Comparison of ENCODE assay signal across 12 mouse cellular contexts in the genomic region with DNA sequence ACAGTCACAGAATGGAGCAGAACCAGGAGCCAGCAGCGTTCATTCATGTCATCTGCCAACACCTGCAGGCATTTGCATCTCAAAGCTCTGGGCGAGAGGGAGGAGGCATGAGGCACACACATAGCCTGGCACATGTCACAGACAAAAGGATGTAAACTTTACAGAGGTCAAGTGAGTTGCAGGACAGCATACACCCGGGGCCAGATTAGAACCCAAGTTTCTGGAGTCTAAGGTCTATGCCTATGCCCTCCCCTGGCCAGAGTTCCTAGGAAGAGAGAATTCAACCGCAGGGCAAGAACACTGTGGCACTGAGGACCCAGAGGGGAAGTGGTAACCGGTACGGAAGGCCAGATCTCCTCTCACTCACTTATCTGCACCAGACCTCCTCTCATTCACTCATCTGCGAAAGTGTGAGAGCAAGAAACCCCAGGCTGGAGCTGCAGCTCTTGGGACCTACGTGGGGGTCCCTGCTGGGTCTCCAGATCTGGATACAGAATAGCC. TPM values are rescaled to one million over a fixed set of nuclear protein-coding genes. Genes with fewer than 3 reads are reported as not detected.
DNase-seq lines count a peak whose midpoint lies in the region; ATAC-seq and TF ChIP-seq lines count a peak whose summit lies in the region.
"Had no signal": no experiment of that assay in that cellular context is flagged by ENCODE, and none has a peak within 500 bp of the region (broad histone marks: within the 10 kb centered on the region; RNA-seq: fewer than 3 reads in every experiment).

Gene Cnr2, plus strand, starts transcription at position 324 of the 501 bp plus-strand sequence.

- TF ChIP-seq EP300 in MEL (IDR thresholded peaks at IDR 0.05; ENCODE audit: low read depth in 1 of 2, low read length in 2 of 2), result peak; percentile 77 to 90
- no peak for TF ChIP-seq EP300 in liver, embryonic 14.5 days (IDR thresholded peaks at IDR 0.05; ENCODE audit: low read depth)

- no peak for TF ChIP-seq CTCF in MEL (IDR thresholded peaks at IDR 0.05 in 2 of 3, conservative IDR thresholded peaks at IDR 0.05 in 1 of 3; ENCODE audit: control insufficient read depth in 1 of 3, insufficient read depth in 1 of 3, low read depth in 2 of 3, low read length in 3 of 3, poor library complexity in 1 of 3, severe bottlenecking in 1 of 3)
- TF ChIP-seq CTCF in liver, embryonic 14.5 days (IDR thresholded peaks at IDR 0.05; ENCODE audit: low read depth), result no peak
- no peak for TF ChIP-seq CTCF in left cerebral cortex, adult 2 months (IDR thresholded peaks at IDR 0.05)

- ATAC-seq in hindbrain, embryonic 12.5 days (ENCODE audit: low FRiP score), result no peak
- ATAC-seq in liver, embryonic 14.5 days (ENCODE audit: insufficient read depth), result no peak

- no peak within 1 kb of the TSS for H3K9ac ChIP-seq in hindbrain, embryonic 12.5 days
- H3K9ac ChIP-seq in MEL (ENCODE audit: control insufficient read depth, low read depth, low read length, poor library complexity, severe bottlenecking), result peak within 1 kb of the TSS; percentile 75
- peak within 1 kb of the TSS; percentile 47 for H3K9ac ChIP-seq in liver, embryonic 14.5 days (replicated peaks)

- no peak for TF ChIP-seq RAD21 in MEL (IDR thresholded peaks at IDR 0.05; ENCODE audit: low read depth, low read length)

- H3K4me2 ChIP-seq in hindbrain, embryonic 12.5 days (replicated peaks), result no peak within 1 kb of the TSS
- peak within 1 kb of the TSS; percentile 58 for H3K4me2 ChIP-seq in liver, embryonic 14.5 days (ENCODE audit: low read depth)

- peaks cover 4% of the 10 kb centered on the region; the same call in 1 of the 2 replicates for H3K4me1 ChIP-seq in hindbrain, embryonic 10.5 days (replicated peaks)
- no peaks in the 10 kb centered on the region for H3K4me1 ChIP-seq in hindbrain, embryonic 12.5 days
- H3K4me1 ChIP-seq in MEL (ENCODE audit: control insufficient read depth in 1 of 2, insufficient read depth in 2 of 2, low read length in 2 of 2), result peaks cover 19 to 51% of the 10 kb centered on the region in 2 experiments
- H3K4me1 ChIP-seq in liver, embryonic 14.5 days (replicated peaks; ENCODE audit: control insufficient read depth in 2 of 2, insufficient read depth in 2 of 2, low read length in 1 of 2), result peaks cover 10 to 48% of the 10 kb centered on the region in 2 experiments

- intact Hi-C loops in left cerebral cortex, adult 2 months (cut with DNase I), result no loop called here

- H3K4me3 ChIP-seq in hindbrain, embryonic 10.5 days, result no peak within 1 kb of the TSS
- H3K4me3 ChIP-seq in hindbrain, embryonic 12.5 days, result no peak within 1 kb of the TSS
- peak within 1 kb of the TSS; percentile 45 to 87 for H3K4me3 ChIP-seq in MEL (ENCODE audit: control insufficient read depth in 1 of 2, insufficient read depth in 1 of 2, low read depth in 2 of 2, low read length in 2 of 2)
- peak within 1 kb of the TSS; percentile 36 to 38 for H3K4me3 ChIP-seq in liver, embryonic 14.5 days (ENCODE audit: insufficient read depth in 1 of 2, low read depth in 2 of 2, low read length in 2 of 2)
- no peak within 1 kb of the TSS for H3K4me3 ChIP-seq in left cerebral cortex, adult 2 months

- H3K79me2 ChIP-seq in MEL (ENCODE audit: control insufficient read depth, insufficient read depth, low read length, poor library complexity), result peaks cover 5% of the 10 kb centered on the region

- peak in 1 of 2 experiments; percentile 69; a peak in 2 of 4 replicates for TF ChIP-seq POLR2A in MEL (IDR thresholded peaks at IDR 0.05; ENCODE audit: control insufficient read depth in 1 of 2, insufficient read depth in 1 of 2, low read depth in 1 of 2, low read length in 2 of 2, poor library complexity in 1 of 2)

- 0 out of 2 replicates have a peak within 1 kb of the TSS, but pooled peaks have one; percentile 37 for H3K27ac ChIP-seq in hindbrain, embryonic 10.5 days
- no peak within 1 kb of the TSS for H3K27ac ChIP-seq in hindbrain, embryonic 12.5 days
- peak within 1 kb of the TSS; percentile 91 for H3K27ac ChIP-seq in MEL (ENCODE audit: control insufficient read depth, low read depth, low read length)
- H3K27ac ChIP-seq in liver, embryonic 14.5 days, result peak within 1 kb of the TSS; percentile 26
- H3K27ac ChIP-seq in left cerebral cortex, adult 2 months, result no peak within 1 kb of the TSS

- DNase-seq in hindbrain, embryonic 10.5 days (ENCODE audit: low spot score), result no peak
- peak; percentile 85 for DNase-seq in MEL (ENCODE audit: low read depth, low spot score)
- DNase-seq in liver, embryonic 14.5 days (ENCODE audit: low read depth in 3 of 3, low spot score in 3 of 3), result no peak
- peak; percentile 74 for DNase-seq in splenic B cell, adult 2 months (ENCODE audit: low read depth, low spot score)
- no peak for DNase-seq in adrenal gland, postnatal 10 days
- DNase-seq in layer of hippocampus, adult 11-12 months (ENCODE audit: low spot score), result no peak
- no peak for DNase-seq in left cerebral cortex, adult 2 months (ENCODE audit: extremely low spot score in 1 of 2, low spot score in 2 of 2)
- DNase-seq: adrenal gland, adult 8-10 months; cerebellum, postnatal 14 days; gastrocnemius, postnatal 25 days; kidney, adult 11 months had no signal

- H3K9me3 ChIP-seq in hindbrain, embryonic 10.5 days, result no peaks in the 10 kb centered on the region
- H3K9me3 ChIP-seq in hindbrain, embryonic 12.5 days (replicated peaks), result no peaks in the 10 kb centered on the region
- no peaks in the 10 kb centered on the region for H3K9me3 ChIP-seq in MEL (replicated peaks; ENCODE audit: insufficient read depth, low read length)
- no peaks in the 10 kb centered on the region for H3K9me3 ChIP-seq in liver, embryonic 14.5 days (ENCODE audit: control insufficient read depth, low read length)

- WGBS in hindbrain, embryonic 10.5 days, result 54% methylated on average over 8 of the region's 8 CpGs
- 50% methylated on average over 8 of the region's 8 CpGs for WGBS in hindbrain, embryonic 12.5 days
- WGBS in liver, embryonic 14.5 days (ENCODE audit: insufficient replicate concordance), result 16% methylated on average over 8 of the region's 8 CpGs

- H3K27me3 ChIP-seq in hindbrain, embryonic 10.5 days (ENCODE audit: insufficient read depth, poor library complexity, severe bottlenecking), result no peaks in the 10 kb centered on the region
- H3K27me3 ChIP-seq in hindbrain, embryonic 12.5 days, result no peaks in the 10 kb centered on the region
- no peaks in the 10 kb centered on the region for H3K27me3 ChIP-seq in MEL (ENCODE audit: control insufficient read depth in 1 of 2, insufficient read depth in 2 of 2, low read length in 2 of 2)
- no peaks in the 10 kb centered on the region for H3K27me3 ChIP-seq in liver, embryonic 14.5 days (ENCODE audit: control insufficient read depth, insufficient read depth, low read length)
- no peaks in the 10 kb centered on the region for H3K27me3 ChIP-seq in splenic B cell, adult 2 months (ENCODE audit: control insufficient read depth, insufficient read depth, low read length, poor library complexity, severe bottlenecking)

- H3K36me3 ChIP-seq in hindbrain, embryonic 10.5 days, result no peaks in the 10 kb centered on the region
- H3K36me3 ChIP-seq in hindbrain, embryonic 12.5 days, result no peaks in the 10 kb centered on the region
- H3K36me3 ChIP-seq in MEL (ENCODE audit: control insufficient read depth in 1 of 2, insufficient read depth in 2 of 2, low read length in 2 of 2), result peaks cover 0 to 36% of the 10 kb centered on the region in 2 experiments; a peak in 2 of 4 replicates
- H3K36me3 ChIP-seq in liver, embryonic 14.5 days (replicated peaks; ENCODE audit: control insufficient read depth, insufficient read depth, low read depth), result no peaks in the 10 kb centered on the region
- no peaks in the 10 kb centered on the region; the same call in 1 of the 2 replicates for H3K36me3 ChIP-seq in splenic B cell, adult 2 months (ENCODE audit: control insufficient read depth, insufficient read depth, low read length, poor library complexity, severe bottlenecking)

TF ChIP-seq in MEL, 35 proteins besides CTCF, POLR2A, EP300 and RAD21 (continues in another document):
- peak; percentile 85 for TF ChIP-seq TBP (IDR thresholded peaks at IDR 0.05; ENCODE audit: low read depth, low read length)
- TF ChIP-seq BHLHE40 (IDR thresholded peaks at IDR 0.05; ENCODE audit: borderline replicate concordance, low read depth, low read length), result peak; percentile 29; the same call in 1 of the 2 replicates
- TF ChIP-seq NELFE (IDR thresholded peaks at IDR 0.05; ENCODE audit: low read depth, low read length), result peak; percentile 70
- TF ChIP-seq TAL1 (IDR thresholded peaks at IDR 0.05; ENCODE audit: low read length), result peak; percentile 76
- TF ChIP-seq E2F4 (IDR thresholded peaks at IDR 0.05; ENCODE audit: borderline replicate concordance, low read depth, low read length), result 0 out of 2 replicates have a peak, but pooled peaks have one; percentile 26
- TF ChIP-seq ZMIZ1 (IDR thresholded peaks at IDR 0.05; ENCODE audit: low read depth, low read length), result peak; percentile 77
- TF ChIP-seq MYC (IDR thresholded peaks at IDR 0.05; ENCODE audit: low read depth, low read length), result 0 out of 2 replicates have a peak, but pooled peaks have one; percentile 47
- TF ChIP-seq KAT2A (conservative IDR thresholded peaks at IDR 0.05; ENCODE audit: low read depth, low read length), result no peak
- peak; percentile 78 for TF ChIP-seq GATA1 (IDR thresholded peaks at IDR 0.05; ENCODE audit: low read depth, low read length)
- TF ChIP-seq HCFC1 (IDR thresholded peaks at IDR 0.05; ENCODE audit: low read depth, low read length), result peak; percentile 52; the same call in 1 of the 2 replicates
- TF ChIP-seq RCOR1 (IDR thresholded peaks at IDR 0.05; ENCODE audit: low read depth, low read length), result peak; percentile 62
- peak; percentile 62; the same call in 1 of the 2 replicates for TF ChIP-seq POLR2AphosphoS2 (IDR thresholded peaks at IDR 0.05; ENCODE audit: low read length)
- no peak for TF ChIP-seq MAFK (IDR thresholded peaks at IDR 0.05; ENCODE audit: borderline replicate concordance, low read depth, low read length)
- TF ChIP-seq ELF1 (IDR thresholded peaks at IDR 0.05; ENCODE audit: low read depth, low read length), result peak; percentile 64; the same call in 1 of the 2 replicates
- peak; percentile 80 for TF ChIP-seq SIN3A (IDR thresholded peaks at IDR 0.05; ENCODE audit: low read length)
- peak; percentile 76 for TF ChIP-seq MAZ (IDR thresholded peaks at IDR 0.05; ENCODE audit: low read depth, low read length)

RNA-seq across cellular contexts. Expression of gene Cnr2, which starts in this region (rescaled TPM):
- 0.21 and 0.66 TPM in 2 replicates for polyA plus RNA-seq in hindbrain, embryonic 10.5 days (2016; fragmentation: Nextera tagmentation; extraction: Ambion mirVana)
- 0.15 and 0.29 TPM in 2 replicates for polyA plus RNA-seq in hindbrain, embryonic 12.5 days (2016; fragmentation: Nextera tagmentation; extraction: Ambion mirVana)
- 9.8 and 10.2 TPM in 2 replicates for total RNA-seq in MEL (2012; rRNA removed)
- 1 to 10 TPM in 1 of 2 experiments, not detected in 1; 6.8 TPM for polyA plus RNA-seq in MEL (2012; ENCODE audit: insufficient read depth in 1 of 2, insufficient read length in 2 of 2, low read depth in 1 of 2, low replicate concordance in 2 of 2, missing spikeins in 1 of 2)
- polyA plus RNA-seq in liver, embryonic 14.5 days (2012; rRNA removed), result 1.6 and 2.1 TPM in 2 replicates
- polyA plus RNA-seq in liver, embryonic 14.5 days (2014; fragmentation: Nextera tagmentation; extraction: Ambion mirVana), result 2.3 and 2.5 TPM in 2 replicates
- 1 to 10 TPM; 2.4 to 3.9 TPM for total RNA-seq in adrenal gland, postnatal 10 days (2021)
- under 1 TPM in 1 of 2 experiments, not detected in 1; 0.11 TPM for total RNA-seq in left cerebral cortex, adult 2 months (2021)

Comparison
In these comparisons a context has a peak if more than half of its experiments do, and no peak if none do; other contexts are left out.
1. H3K27ac ChIP-seq: peak in hindbrain, embryonic 10.5 days (single experiment), MEL (single experiment) and liver, embryonic 14.5 days (single experiment); none in hindbrain, embryonic 12.5 days (single experiment) and left cerebral cortex, adult 2 months (single experiment).
2. DNase-seq: peak in MEL (single experiment) and splenic B cell, adult 2 months (single experiment); none in hindbrain, embryonic 10.5 days (single experiment), liver, embryonic 14.5 days (0 of 3), adrenal gland, postnatal 10 days (single experiment), layer of hippocampus, adult 11-12 months (single experiment) and left cerebral cortex, adult 2 months (0 of 2).
3. H3K4me3 ChIP-seq: peak in MEL (2 of 2) and liver, embryonic 14.5 days (2 of 2); none in hindbrain, embryonic 10.5 days (single experiment), hindbrain, embryonic 12.5 days (single experiment) and left cerebral cortex, adult 2 months (single experiment).